Mouse (Mus musculus): ENCODE measurements around the gene Arsa. TPM values are rescaled to one million over a fixed set of nuclear protein-coding genes. Genes with fewer than 3 reads are reported as not detected.

The Arsa gene
- polyA plus RNA-seq, 1 experiment from 2014 or later, result 22.5 TPM

- no peak overlapping the region for H3K4me3 ChIP-seq (replicated peaks)
- no peak overlapping the region for H3K27ac ChIP-seq
- H3K27me3 ChIP-seq (replicated peaks), result no peaks in the 10 kb centered on the region
- 91% methylated on average over 9 of the region's 9 CpGs for WGBS
- ATAC-seq, result no peak
- H3K4me1 ChIP-seq (replicated peaks), result peaks cover 5% of the 10 kb centered on the region; the same call in 1 of the 2 replicates
- H3K4me2 ChIP-seq (replicated peaks), result no peak overlapping the region
- H3K36me3 ChIP-seq, result no peaks in the 10 kb centered on the region
- no peaks in the 10 kb centered on the region for H3K9me3 ChIP-seq
- no peak overlapping the region for H3K9ac ChIP-seq
Observed at GRCm38 (mm10) chr15:89504838-89505237, 27.6 kb upstream of the Arsa start.

DNA sequence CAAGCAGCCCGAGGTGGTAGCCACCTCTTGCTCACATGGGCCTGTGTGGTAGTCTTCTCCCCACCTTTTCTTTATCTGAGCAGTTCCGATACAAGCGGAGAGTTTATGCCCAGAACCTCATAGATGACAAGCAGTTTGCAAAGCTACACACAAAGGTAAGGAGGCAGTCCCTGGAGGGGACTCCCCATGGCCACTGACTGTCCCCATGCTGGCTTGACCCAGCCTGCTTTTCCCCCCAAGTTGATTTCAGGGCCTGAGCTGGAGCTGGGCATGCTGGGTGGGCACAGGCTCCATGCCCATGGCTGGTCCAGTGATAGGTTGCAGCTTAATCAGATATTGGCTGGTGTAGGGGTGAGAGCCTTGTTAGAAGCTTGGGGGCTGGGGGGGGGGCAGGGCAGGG, 24.1 kb upstream of the Arsa start:
- peaks cover 13% of the 10 kb centered on the region for H3K4me1 ChIP-seq (replicated peaks)
- H3K4me2 ChIP-seq (replicated peaks), result no peak overlapping the region; the same call in 1 of the 2 replicates
- no peak overlapping the region for H3K4me3 ChIP-seq (replicated peaks)
- H3K9ac ChIP-seq, result no peak overlapping the region
- no peaks in the 10 kb centered on the region for H3K9me3 ChIP-seq
- H3K36me3 ChIP-seq, result no peaks in the 10 kb centered on the region
- 88% methylated on average over 3 of the region's 3 CpGs for WGBS
- peaks cover 15% of the 10 kb centered on the region for H3K27me3 ChIP-seq (replicated peaks)
- H3K27ac ChIP-seq, result no peak overlapping the region
- no peak for ATAC-seq

DNA sequence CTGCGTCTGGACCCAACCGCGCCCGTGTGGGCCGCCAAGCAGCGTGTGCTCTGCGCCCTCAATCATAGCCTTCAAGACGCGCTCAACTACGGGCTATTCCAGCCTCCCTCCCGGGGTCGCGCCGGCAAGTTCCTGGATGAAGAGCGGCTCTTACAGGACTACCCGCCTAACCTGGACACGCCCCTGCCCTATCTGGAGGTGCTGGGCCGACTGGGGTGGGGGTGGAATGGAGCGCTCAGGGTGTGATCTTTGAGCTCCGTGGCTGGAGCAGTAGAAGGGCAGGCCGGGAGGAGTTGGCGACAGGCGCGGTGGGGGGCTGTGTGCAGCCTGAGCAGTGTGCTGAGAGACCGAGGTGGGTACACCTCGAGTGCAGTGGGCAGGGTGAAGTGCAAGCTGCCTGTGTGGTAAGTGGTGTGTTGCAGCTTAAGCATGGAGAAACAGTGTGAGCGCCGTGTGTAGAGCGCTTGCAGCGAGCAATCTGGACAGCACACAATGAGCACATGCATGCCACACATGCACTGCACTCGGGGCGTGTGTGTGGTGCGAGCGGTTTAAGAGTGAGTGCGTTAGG, 23.1 kb upstream of the Arsa start:
- peaks cover 13% of the 10 kb centered on the region for H3K4me1 ChIP-seq (replicated peaks)
- WGBS, result 3% methylated on average over 35 of the region's 35 CpGs
- H3K4me3 ChIP-seq (replicated peaks), result peak overlapping the region; percentile 80
- peak; percentile 74 for ATAC-seq
- H3K27ac ChIP-seq, result 0 out of 2 replicates have a peak overlapping the region, but pooled peaks have one; percentile 22
- H3K27me3 ChIP-seq (replicated peaks), result peaks cover 15% of the 10 kb centered on the region
- no peaks in the 10 kb centered on the region for H3K9me3 ChIP-seq
- peak overlapping the region; percentile 63 for H3K9ac ChIP-seq
- H3K4me2 ChIP-seq (replicated peaks), result peak overlapping the region; percentile 96
- H3K36me3 ChIP-seq, result no peaks in the 10 kb centered on the region

DNA sequence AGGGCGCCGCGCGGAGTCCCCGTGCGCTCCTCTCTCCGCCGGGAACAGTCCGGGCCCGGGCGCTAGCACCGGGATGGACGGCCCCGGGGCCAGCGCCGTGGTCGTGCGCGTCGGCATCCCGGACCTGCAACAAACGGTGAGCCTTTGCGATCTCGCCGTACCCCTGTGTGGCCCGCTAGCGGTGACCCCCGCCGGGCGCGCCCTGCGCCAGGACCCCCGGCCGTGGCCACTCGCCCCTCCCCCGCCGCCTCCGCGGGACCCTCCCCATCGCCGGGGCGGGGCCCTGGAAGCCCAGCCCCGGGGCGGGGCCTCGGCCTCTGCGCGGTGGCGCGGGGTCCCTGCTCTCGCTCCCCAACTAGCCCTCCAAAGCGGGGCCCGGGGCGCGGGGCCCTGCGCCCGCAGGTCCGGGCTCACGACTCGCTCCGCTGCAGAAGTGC, 22.6 kb upstream of the Arsa start:
- Histone ChIP-seq H3K9me3 (no peaks in the 10 kb centered on the region), H3K4me1 (replicated peaks) (peaks cover 13% of the 10 kb centered on the region), H3K9ac (peak overlapping the region; percentile 63), H3K4me2 (replicated peaks) (peak overlapping the region; percentile 96), H3K27me3 (replicated peaks) (peaks cover 15% of the 10 kb centered on the region), H3K36me3 (no peaks in the 10 kb centered on the region), H3K27ac (0 out of 2 replicates have a peak overlapping the region, but pooled peaks have one; percentile 22), H3K4me3 (replicated peaks) (peak overlapping the region; percentile 80)
- WGBS, result 0% methylated on average over 53 of the region's 60 CpGs
- peak; percentile 77 for ATAC-seq

DNA sequence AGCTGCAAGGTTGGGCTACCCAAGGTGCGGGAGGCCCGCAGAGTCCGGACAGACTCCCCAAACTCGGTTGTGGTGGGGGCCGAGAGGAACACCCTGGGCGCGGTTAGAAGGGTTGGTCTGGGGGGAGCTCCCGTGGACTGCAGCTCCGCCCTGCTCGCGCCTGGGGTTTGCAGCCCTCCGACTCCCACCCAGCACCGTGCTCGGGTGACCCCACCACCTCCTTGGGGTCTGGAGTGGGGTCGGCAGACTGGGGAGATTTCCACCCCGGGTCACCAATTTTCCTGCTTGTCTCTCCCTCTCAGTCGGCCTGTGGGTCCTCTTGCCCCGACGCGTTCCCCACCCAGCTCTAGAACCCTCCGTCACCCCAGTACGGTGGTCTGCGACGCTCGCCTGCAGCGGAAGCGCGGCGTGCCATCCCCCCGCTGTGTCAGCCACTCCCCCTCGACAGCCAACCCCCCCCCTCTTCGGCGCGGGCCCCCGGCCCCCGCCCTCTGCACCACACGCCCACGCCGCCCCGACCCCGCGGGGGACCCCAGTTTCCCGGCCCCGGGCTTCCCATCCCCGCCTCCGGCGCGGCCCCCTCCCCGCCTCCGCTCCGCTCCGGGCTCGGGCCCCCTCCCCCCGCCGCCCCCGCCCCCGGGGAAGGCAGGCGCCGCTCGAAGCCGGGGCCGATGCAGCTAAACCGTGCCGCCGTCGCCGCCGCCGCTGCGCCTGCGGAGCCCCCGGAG, 21.9 kb upstream of the Arsa start, which contains the start of gene Shank3:
Shank3 (plus strand) TSS at position 663 of the 728 bp plus-strand sequence.
- Histone ChIP-seq H3K4me1 (replicated peaks) (peaks cover 13% of the 10 kb centered on the region), H3K9ac (peak within 1 kb of the TSS; percentile 63), H3K27me3 (replicated peaks) (peaks cover 15% of the 10 kb centered on the region), H3K9me3 (no peaks in the 10 kb centered on the region), H3K27ac (0 out of 2 replicates have a peak within 1 kb of the TSS, but pooled peaks have one; percentile 22), H3K4me3 (replicated peaks) (peak within 1 kb of the TSS; percentile 80), H3K36me3 (no peaks in the 10 kb centered on the region), H3K4me2 (replicated peaks) (peak within 1 kb of the TSS; percentile 96)
- 0% methylated on average over 36 of the region's 72 CpGs for WGBS
- ATAC-seq, result peak; percentile 43

DNA sequence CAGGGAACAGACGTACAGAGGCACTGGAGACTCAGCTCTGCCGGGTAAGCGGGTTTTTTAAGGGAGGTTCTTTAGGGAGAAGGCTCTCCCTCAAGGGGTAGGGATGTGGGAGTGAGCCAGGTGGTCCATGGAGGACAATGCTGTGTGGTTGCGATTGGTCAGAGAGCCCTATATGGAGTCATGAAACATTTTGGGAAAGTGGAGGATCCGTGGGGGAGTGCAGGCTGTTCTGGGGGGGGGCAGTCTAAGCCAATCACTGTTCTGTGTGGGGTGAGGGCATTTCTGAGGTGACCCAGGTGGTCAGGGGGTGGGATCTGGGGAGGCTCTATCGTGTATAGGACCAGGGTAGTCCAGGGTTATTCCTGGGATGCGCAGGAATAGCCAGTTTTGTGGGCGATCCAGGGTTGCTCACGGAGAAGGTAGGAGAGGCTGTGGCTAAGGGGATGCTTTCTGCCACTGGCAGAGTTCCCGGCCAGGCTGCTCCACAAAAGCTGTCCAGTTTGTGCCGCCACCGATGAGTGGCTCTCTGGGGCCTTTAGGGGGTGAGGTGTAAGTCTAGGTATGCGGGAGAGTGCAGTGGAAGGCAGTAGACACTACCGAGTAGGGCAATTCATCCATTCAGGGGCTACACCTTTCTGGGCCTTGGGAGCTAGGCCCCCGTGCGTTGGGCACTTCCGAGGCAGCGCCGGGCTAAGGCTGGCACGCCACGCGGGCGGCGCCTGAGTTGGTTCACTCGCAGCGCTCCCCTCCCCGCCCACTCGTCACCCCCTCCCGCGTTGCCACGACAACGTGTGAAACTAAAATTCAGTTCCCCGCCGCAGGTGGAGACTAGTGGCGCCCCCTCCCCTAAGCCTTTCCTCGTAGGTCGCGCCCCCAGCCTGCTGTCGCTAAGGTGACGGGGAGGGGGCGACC, 21.1 kb upstream of the Arsa start:
- Histone ChIP-seq H3K27me3 (replicated peaks) (peaks cover 15% of the 10 kb centered on the region), H3K4me2 (replicated peaks) (peak overlapping the region; percentile 96), H3K36me3 (no peaks in the 10 kb centered on the region), H3K9me3 (no peaks in the 10 kb centered on the region), H3K9ac (peak overlapping the region; percentile 63), H3K4me3 (replicated peaks) (peak overlapping the region; percentile 80), H3K27ac (no peak overlapping the region), H3K4me1 (replicated peaks) (peaks cover 13% of the 10 kb centered on the region)
- 3% methylated on average over 39 of the region's 41 CpGs for WGBS
- ATAC-seq, result no peak

DNA sequence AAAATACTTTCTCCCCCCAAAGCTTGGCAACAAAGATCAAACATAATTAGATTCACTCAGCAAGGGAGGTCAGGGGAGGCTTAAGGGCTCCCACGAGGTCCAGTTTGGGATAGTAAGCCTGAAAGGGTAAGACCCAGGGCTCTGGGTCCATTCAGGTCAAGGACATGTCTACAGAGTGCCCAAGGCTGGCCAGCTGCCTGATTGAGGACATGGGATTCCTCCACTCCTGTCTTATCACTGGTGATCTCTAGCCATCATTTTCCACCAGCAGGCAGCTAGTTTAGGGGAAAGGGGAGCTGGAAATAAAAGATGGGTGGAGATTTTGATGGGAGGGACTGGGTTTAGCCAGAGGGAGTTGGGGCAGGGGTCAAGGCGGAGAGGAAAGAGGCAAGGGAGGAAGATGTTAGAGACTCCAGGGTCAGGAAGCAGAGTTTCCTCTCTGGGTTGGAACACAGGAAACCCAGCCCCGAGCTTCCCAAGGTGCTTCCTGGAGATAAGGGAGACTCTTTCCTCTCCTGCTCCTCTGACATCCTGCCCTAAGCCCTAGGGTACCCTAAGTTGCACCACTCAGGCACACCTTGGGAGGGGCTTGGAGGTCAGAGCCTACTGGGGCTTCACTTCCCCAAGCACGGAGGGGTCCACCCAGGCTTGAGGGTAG, 20.3 kb upstream of the Arsa start:
- peak overlapping the region; percentile 80 for H3K4me3 ChIP-seq (replicated peaks)
- 0 out of 2 replicates have a peak overlapping the region, but pooled peaks have one; percentile 4 for H3K4me2 ChIP-seq (replicated peaks)
- WGBS, result 24% methylated on average over 4 of the region's 4 CpGs
- H3K36me3 ChIP-seq, result no peaks in the 10 kb centered on the region
- H3K9ac ChIP-seq, result no peak overlapping the region
- no peak for ATAC-seq
- peaks cover 15% of the 10 kb centered on the region for H3K27me3 ChIP-seq (replicated peaks)
- peaks cover 13% of the 10 kb centered on the region for H3K4me1 ChIP-seq (replicated peaks)
- H3K27ac ChIP-seq, result 0 out of 2 replicates have a peak overlapping the region, but pooled peaks have one; percentile 6
- no peaks in the 10 kb centered on the region for H3K9me3 ChIP-seq

DNA sequence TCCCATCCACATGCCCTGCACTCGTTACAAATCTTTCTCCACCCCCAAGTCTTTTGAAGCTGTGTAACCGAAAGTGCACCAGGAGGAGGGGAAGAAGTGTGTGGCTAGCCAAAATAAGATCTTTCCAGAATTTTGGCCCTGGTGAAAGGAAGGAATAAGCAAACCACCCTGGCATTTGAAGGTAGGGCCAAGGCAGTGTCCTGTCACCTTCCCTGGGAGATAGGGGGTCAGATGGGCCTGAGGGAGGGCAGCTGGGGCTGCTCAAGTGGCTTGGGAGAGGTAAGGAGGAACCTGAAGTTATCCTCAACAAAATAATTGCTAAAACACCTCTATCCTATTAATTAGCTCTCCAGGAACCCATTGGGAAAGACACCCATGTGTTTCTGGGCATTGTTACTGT, 19.6 kb upstream of the Arsa start:
- WGBS, result 63% methylated on average over 2 of the region's 2 CpGs
- H3K9ac ChIP-seq, result no peak overlapping the region
- H3K4me1 ChIP-seq (replicated peaks), result peaks cover 13% of the 10 kb centered on the region
- no peaks in the 10 kb centered on the region for H3K9me3 ChIP-seq
- 0 out of 2 replicates have a peak overlapping the region, but pooled peaks have one; percentile 4 for H3K4me2 ChIP-seq (replicated peaks)
- no peak overlapping the region for H3K4me3 ChIP-seq (replicated peaks)
- H3K27ac ChIP-seq, result 0 out of 2 replicates have a peak overlapping the region, but pooled peaks have one; percentile 6
- peaks cover 15% of the 10 kb centered on the region for H3K27me3 ChIP-seq (replicated peaks)
- no peaks in the 10 kb centered on the region for H3K36me3 ChIP-seq
- no peak for ATAC-seq

DNA sequence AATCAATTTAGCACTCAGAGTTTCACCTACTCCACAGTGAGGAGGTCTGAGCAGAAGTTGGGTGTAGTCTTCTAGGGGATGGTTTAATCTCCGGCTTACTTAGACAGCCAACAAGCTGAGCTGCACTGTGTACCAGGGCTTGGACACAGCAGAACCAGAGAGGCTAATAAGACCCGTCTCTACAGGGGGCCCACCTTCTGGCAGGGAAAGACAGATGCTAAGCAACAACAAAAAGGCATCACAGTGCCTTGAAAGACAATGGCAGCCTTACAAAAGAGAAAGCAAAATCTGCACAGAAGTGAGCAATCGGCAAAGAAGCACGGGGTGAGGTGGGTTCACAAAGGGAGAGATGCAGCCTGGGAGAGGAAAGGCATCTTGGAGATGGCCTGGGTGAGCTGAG, 18.9 kb upstream of the Arsa start:
- H3K9ac ChIP-seq, result no peak overlapping the region
- peaks cover 13% of the 10 kb centered on the region for H3K4me1 ChIP-seq (replicated peaks)
- no peak overlapping the region for H3K27ac ChIP-seq
- H3K4me2 ChIP-seq (replicated peaks), result no peak overlapping the region
- H3K36me3 ChIP-seq, result no peaks in the 10 kb centered on the region
- H3K4me3 ChIP-seq (replicated peaks), result no peak overlapping the region
- no peaks in the 10 kb centered on the region for H3K9me3 ChIP-seq
- ATAC-seq, result no peak
- peaks cover 15% of the 10 kb centered on the region for H3K27me3 ChIP-seq (replicated peaks)
- 71% methylated on average over 4 of the region's 4 CpGs for WGBS

DNA sequence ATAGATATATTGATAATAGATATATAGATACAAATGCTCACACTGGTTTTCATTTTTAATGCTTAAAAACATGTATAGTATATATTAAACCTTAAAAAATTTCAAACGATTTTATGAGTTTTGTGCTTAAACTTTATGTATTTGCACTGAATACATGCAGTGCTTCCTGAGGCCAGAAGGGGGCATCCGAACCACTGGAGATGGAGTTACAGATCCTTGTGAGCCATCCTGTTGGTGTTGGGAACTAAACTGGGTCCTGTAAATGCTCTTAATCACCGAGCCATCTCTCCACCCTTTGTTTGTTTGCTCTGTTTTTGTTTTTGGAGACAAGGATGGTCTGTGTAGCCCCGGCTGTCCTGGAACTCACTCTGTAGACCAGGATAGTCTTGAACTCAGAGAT, 17.7 kb upstream of the Arsa start:
- Histone ChIP-seq H3K4me1 (replicated peaks) (peaks cover 8% of the 10 kb centered on the region), H3K9ac (no peak overlapping the region), H3K9me3 (no peaks in the 10 kb centered on the region), H3K27me3 (replicated peaks) (peaks cover 15% of the 10 kb centered on the region), H3K36me3 (no peaks in the 10 kb centered on the region), H3K4me3 (replicated peaks) (no peak overlapping the region), H3K27ac (no peak overlapping the region), H3K4me2 (replicated peaks) (no peak overlapping the region)
- no peak for ATAC-seq
- WGBS, result 83% methylated on average over 4 of the region's 4 CpGs

GRCm38 (mm10) chr15:89488611-89489117, 11.4 kb upstream of the Arsa start:
- no peaks in the 10 kb centered on the region for H3K27me3 ChIP-seq (replicated peaks)
- H3K9me3 ChIP-seq, result no peaks in the 10 kb centered on the region
- H3K4me1 ChIP-seq (replicated peaks), result no peaks in the 10 kb centered on the region
- H3K36me3 ChIP-seq, result no peaks in the 10 kb centered on the region
- WGBS, result 40% methylated on average over 14 of the region's 14 CpGs
- no peak overlapping the region for H3K27ac ChIP-seq
- no peak overlapping the region for H3K4me2 ChIP-seq (replicated peaks)
- H3K4me3 ChIP-seq (replicated peaks), result no peak overlapping the region
- H3K9ac ChIP-seq, result no peak overlapping the region
- no peak for ATAC-seq

Measured in intestine, embryonic 15.5 days (tissue).